Mouse (Mus musculus) thymus, adult 2 months (tissue): ENCODE measurements around the gene Nav3.

Experiments
- CTCF ChIP-seq: fragments of 200-500 bp; IDR thresholded peaks from 2 replicates; pipeline ENCODE4 v1.5.1; 2012; ENCODE audit warnings: mild to moderate bottlenecking, control low read depth, low read length, moderate library complexity, borderline replicate concordance; ENCODE audit not compliant: control insufficient read depth, poor library complexity, insufficient read depth; ENCODE audit errors: extremely low read depth
- POLR2A ChIP-seq: fragments of 200-500 bp; IDR thresholded peaks from 2 replicates; pipeline ENCODE4 v1.6.1; 2012; ENCODE audit warnings: mild to moderate bottlenecking, low read length, control low read depth, moderate library complexity; ENCODE audit not compliant: control insufficient read depth, poor library complexity, insufficient read depth; ENCODE audit errors: extremely low read depth

GRCm38 (mm10) chr10:109924136-109924535, 531.9 kb downstream of the Nav3 start:
- TF ChIP-seq CTCF (no peak), POLR2A (no peak)
